Mouse (Mus musculus) bone marrow macrophage, adult 2 months (primary cell): ENCODE data around the gene Tmem198.

Experiments used
- CTCF ChIP-seq: IDR thresholded peaks from 2 replicates; pipeline ENCODE4 v1.5.1; 2012; ENCODE audit warnings: low read depth, mild to moderate bottlenecking, low read length, moderate library complexity
- POLR2A ChIP-seq: IDR thresholded peaks from 2 replicates; pipeline ENCODE4 v1.6.1; 2012; ENCODE audit warnings: mild to moderate bottlenecking, low read depth, low read length, borderline replicate concordance

- TF ChIP-seq CTCF: no peak
- TF ChIP-seq POLR2A: no peak
These were observed 54.3 kb downstream of the Tmem198 start for GRCm38 (mm10) chr1:75533325-75534252.
